Mouse (Mus musculus) midbrain, postnatal 0 days (tissue): ENCODE measurements around the gene 1700013G24Rik. TPM values are rescaled to one million over a fixed set of nuclear protein-coding genes. Genes with fewer than 3 reads are reported as not detected.

Source experiments
- ATAC-seq: fragments of 200-750 bp; cut with Nextera tagmentation; 2 replicates; pipeline ENCODE4 v1.8.0; 2017; ENCODE audit warnings: moderate number of reproducible peaks, mild to moderate bottlenecking, moderate TSS enrichment, moderate library complexity; ENCODE audit not compliant: low FRiP score
- DNase-seq: peaks from one replicate; pipeline ENCODE4 v3.0.0-alpha.2; 2015; ENCODE audit warnings: low spot score
- H3K27ac ChIP-seq: fragments of 300-500 bp; sonication (generic); 2 replicates; pipeline ENCODE4 v1.5.1; 2014; ENCODE audit warnings: low read depth, mild to moderate bottlenecking, low read length, mixed read lengths
- H3K27me3 ChIP-seq: fragments of 300-500 bp; sonication (generic); 2 replicates; pipeline ENCODE4 v1.6.1; 2014; ENCODE audit warnings: low read length, control low read depth, mixed read lengths; ENCODE audit not compliant: insufficient read depth
- H3K36me3 ChIP-seq: fragments of 300-500 bp; sonication (generic); 2 replicates; pipeline ENCODE4 v1.6.1; 2014; ENCODE audit warnings: low read length, control low read depth, mixed read lengths; ENCODE audit not compliant: insufficient read depth
- H3K4me1 ChIP-seq: fragments of 300-500 bp; sonication (generic); 2 replicates; pipeline ENCODE4 v1.6.1; 2014; ENCODE audit warnings: mild to moderate bottlenecking, control low read depth, antibody characterized with exemption, low read length, mixed read lengths; ENCODE audit not compliant: insufficient read depth
- H3K4me2 ChIP-seq: fragments of 300-500 bp; sonication (generic); 2 replicates; pipeline ENCODE4 v1.6.1; 2014; ENCODE audit warnings: low read depth, mild to moderate bottlenecking, low read length, mixed read lengths; ENCODE audit not compliant: poor library complexity, severe bottlenecking
- H3K4me3 ChIP-seq: fragments of 300-500 bp; sonication (generic); 2 replicates; pipeline ENCODE4 v1.5.1; 2014; ENCODE audit warnings: low read depth, mild to moderate bottlenecking, low read length, moderate library complexity
- H3K9ac ChIP-seq: fragments of 300-500 bp; sonication (generic); replicated peaks from 2 replicates; pipeline ENCODE4 v1.6.1; 2014; ENCODE audit warnings: mild to moderate bottlenecking, low read length, moderate library complexity, mixed read lengths; ENCODE audit not compliant: poor library complexity, severe bottlenecking
- H3K9me3 ChIP-seq: fragments of 300-500 bp; sonication (generic); 2 replicates; pipeline ENCODE4 v1.6.1; 2016; ENCODE audit warnings: low read length, control low read depth
- CTCF ChIP-seq: IDR thresholded peaks from 2 replicates; pipeline ENCODE4 v1.5.1; 2016; ENCODE audit warnings: antibody characterized with exemption, mild to moderate bottlenecking
- WGBS: fragments of 180-500 bp; shearing (Covaris S2); extraction: QIAGEN DNeasy Blood & Tissue Kit; methylation state at CpG from one replicate; pipeline ENCODE4 v1.1.7; 2014; 5-methylcytosine and 5-hydroxymethylcytosine counted together
- polyA plus RNA-seq: library from polyadenylated mRNA; unstranded; fragments of >200 nt; fragmentation: Nextera tagmentation; extraction: Ambion mirVana; gene quantifications from 2 replicates; pipeline ENCODE4 v1.2.1, GENCODE M21; 2015
- total RNA-seq: library from RNA; depleted of rRNA; stranded (reverse); fragments of >200 nt; gene quantifications from 2 replicates; pipeline ENCODE4 v1.2.3, GENCODE M21; 2014

The 1700013G24Rik gene
- total and polyA plus RNA-seq, 2 experiments from 2014 or later, result not detected

- no peaks in the 10 kb centered on the region for H3K36me3 ChIP-seq
- H3K27ac ChIP-seq, result no peak overlapping the region
- H3K4me1 ChIP-seq, result no peaks in the 10 kb centered on the region
- H3K9me3 ChIP-seq, result no peaks in the 10 kb centered on the region
- WGBS, result 91% methylated on average over 8 of the region's 8 CpGs
- no peaks in the 10 kb centered on the region for H3K27me3 ChIP-seq
- ATAC-seq (no peak), DNase-seq (no peak)
- no peak overlapping the region for H3K4me3 ChIP-seq
- no peak overlapping the region for H3K9ac ChIP-seq
- no peak for TF ChIP-seq CTCF
- no peak overlapping the region for H3K4me2 ChIP-seq
Measured at GRCm38 (mm10) chr4:137473240-137473639, 20.2 kb downstream of the 1700013G24Rik start.

- H3K9ac ChIP-seq, result no peak overlapping the region
- H3K4me2 ChIP-seq, result no peak overlapping the region
- H3K36me3 ChIP-seq, result no peaks in the 10 kb centered on the region
- no peaks in the 10 kb centered on the region for H3K27me3 ChIP-seq
- DNase-seq, result no peak
- H3K4me3 ChIP-seq, result no peak overlapping the region
- H3K4me1 ChIP-seq, result no peaks in the 10 kb centered on the region
- H3K27ac ChIP-seq, result no peak overlapping the region
- H3K9me3 ChIP-seq, result no peaks in the 10 kb centered on the region
- no peak for ATAC-seq
- 84% methylated on average over 18 of the region's 18 CpGs for WGBS
- no peak for TF ChIP-seq CTCF
Measured at GRCm38 (mm10) chr4:137473701-137474388, 20.8 kb downstream of the 1700013G24Rik start.

GRCm38 (mm10) chr4:137474694-137475093 is 21.6 kb downstream of the 1700013G24Rik start:
- Histone ChIP-seq H3K27ac (no peak overlapping the region), H3K4me3 (no peak overlapping the region), H3K4me1 (no peaks in the 10 kb centered on the region), H3K27me3 (no peaks in the 10 kb centered on the region), H3K36me3 (no peaks in the 10 kb centered on the region), H3K9me3 (no peaks in the 10 kb centered on the region), H3K9ac (no peak overlapping the region), H3K4me2 (no peak overlapping the region)
- DNase-seq (no peak), ATAC-seq (no peak)
- WGBS, result 98% methylated on average over 7 of the region's 7 CpGs
- no peak for TF ChIP-seq CTCF

- H3K27me3 ChIP-seq, result no peaks in the 10 kb centered on the region
- no peak overlapping the region for H3K4me3 ChIP-seq
- no peaks in the 10 kb centered on the region for H3K9me3 ChIP-seq
- no peak overlapping the region for H3K9ac ChIP-seq
- H3K4me1 ChIP-seq, result no peaks in the 10 kb centered on the region
- ATAC-seq, result no peak
- no peak for TF ChIP-seq CTCF
- no peaks in the 10 kb centered on the region for H3K36me3 ChIP-seq
- H3K4me2 ChIP-seq, result no peak overlapping the region
- WGBS, result 82% methylated on average over 13 of the region's 13 CpGs
- H3K27ac ChIP-seq, result no peak overlapping the region
- DNase-seq, result no peak
Measured at GRCm38 (mm10) chr4:137475271-137476050, 22.4 kb downstream of the 1700013G24Rik start.

GRCm38 (mm10) chr4:137476065-137476760 is 23.1 kb downstream of the 1700013G24Rik start:
- H3K4me2 ChIP-seq, result no peak overlapping the region
- no peaks in the 10 kb centered on the region for H3K9me3 ChIP-seq
- DNase-seq (no peak), ATAC-seq (no peak)
- no peaks in the 10 kb centered on the region for H3K36me3 ChIP-seq
- 41% methylated on average over 10 of the region's 10 CpGs for WGBS
- no peaks in the 10 kb centered on the region for H3K4me1 ChIP-seq
- H3K4me3 ChIP-seq, result no peak overlapping the region
- H3K9ac ChIP-seq, result no peak overlapping the region
- TF ChIP-seq CTCF, result no peak
- H3K27ac ChIP-seq, result no peak overlapping the region
- H3K27me3 ChIP-seq, result no peaks in the 10 kb centered on the region
